ENCODE assay signal across 8 mouse cellular contexts in the genomic region with DNA sequence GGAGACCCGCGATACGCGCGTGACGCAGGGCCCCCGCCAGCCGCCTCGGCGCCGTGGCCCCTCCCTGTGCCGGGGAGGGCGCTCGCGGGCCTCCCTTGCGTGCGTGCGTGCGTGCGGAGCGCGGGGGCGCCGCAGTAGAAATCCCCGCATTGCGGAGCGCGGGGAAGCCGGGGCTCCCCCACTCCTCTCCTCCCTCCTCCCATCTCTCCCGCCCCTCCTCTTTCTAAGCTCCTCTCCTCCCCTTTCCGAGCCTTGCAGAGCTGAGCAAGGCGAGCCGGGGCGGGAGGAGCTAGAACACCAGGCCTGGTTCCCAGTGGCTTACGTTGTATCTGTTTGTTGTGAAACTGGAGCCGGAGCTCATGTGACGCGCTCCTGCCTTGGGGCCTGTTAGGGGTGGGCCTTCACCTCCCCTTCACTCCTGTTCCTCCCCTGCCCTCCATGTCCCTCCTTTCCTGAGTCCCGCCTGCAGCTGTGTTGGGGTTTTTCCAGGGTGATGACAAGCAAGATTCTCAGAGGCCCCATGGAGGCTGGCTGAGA. TPM values are rescaled to one million over a fixed set of nuclear protein-coding genes. Genes with fewer than 3 reads are reported as not detected.
A peak's percentile ranks its signal among the peaks of the same experiment; 100 is the strongest.
DNase-seq lines count a peak whose midpoint lies in the region; ATAC-seq and TF ChIP-seq lines count a peak whose summit lies in the region.

No protein-coding gene starts in this region.

- H3K27ac ChIP-seq in ES-E14 (ENCODE audit: insufficient read depth, low read depth, low read length, poor library complexity, severe bottlenecking) = peak overlapping the region; percentile 97
- H3K27ac ChIP-seq in forebrain, embryonic 16.5 days (ENCODE audit: low read length) = peak overlapping the region; percentile 99
- H3K27ac ChIP-seq in layer of hippocampus, adult 2 months = peak overlapping the region; percentile 97
- H3K27ac ChIP-seq in neural tube, embryonic 15.5 days (replicated peaks) = peak overlapping the region; percentile 99

- in situ Hi-C loops in ES-E14 (cut with MboI; ENCODE audit: low sequenced_read_pairs in 2 of 2, unreplicated experiment in 2 of 2) = no loop called here

- H3K4me1 ChIP-seq in ES-E14 (ENCODE audit: control insufficient read depth in 2 of 2, insufficient read depth in 2 of 2, low read length in 2 of 2, poor library complexity in 1 of 2) = peaks cover 3 to 23% of the 10 kb centered on the region in 2 experiments
- peaks cover 24% of the 10 kb centered on the region for H3K4me1 ChIP-seq in forebrain, embryonic 16.5 days (replicated peaks; ENCODE audit: control insufficient read depth, insufficient read depth, low read length)
- peaks cover 38% of the 10 kb centered on the region for H3K4me1 ChIP-seq in lung, adult 2 months (ENCODE audit: control insufficient read depth, insufficient read depth, low read length)
- H3K4me1 ChIP-seq in neural tube, embryonic 15.5 days = peaks cover 32% of the 10 kb centered on the region

- 0% methylated on average over 38 of the region's 39 CpGs for WGBS in forebrain, embryonic 16.5 days
- WGBS in lung, adult 2 months = under 1% methylated on average over 39 of the region's 39 CpGs
- whole genome bisulfite sequencing in neural tube, embryonic 15.5 days = under 1% methylated on average over 36 of the region's 39 CpGs

- peak overlapping the region; percentile 90 to 92 for H3K4me3 ChIP-seq in ES-E14 (ENCODE audit: insufficient read depth in 1 of 2, low read depth in 1 of 2, low read length in 2 of 2, poor library complexity in 1 of 2, severe bottlenecking in 1 of 2)
- peak overlapping the region; percentile 96 for H3K4me3 ChIP-seq in forebrain, embryonic 16.5 days (replicated peaks; ENCODE audit: low read length)
- peak overlapping the region; percentile 66 for H3K4me3 ChIP-seq in layer of hippocampus, adult 2 months
- H3K4me3 ChIP-seq in lung, adult 2 months (replicated peaks; ENCODE audit: extremely low read depth, low read depth, low read length) = peak overlapping the region; percentile 92
- peak overlapping the region; percentile 95 for H3K4me3 ChIP-seq in neural tube, embryonic 15.5 days (replicated peaks)

- no peaks in the 10 kb centered on the region for H3K27me3 ChIP-seq in forebrain, embryonic 16.5 days (replicated peaks; ENCODE audit: control insufficient read depth, insufficient read depth, low read length)
- H3K27me3 ChIP-seq in neural tube, embryonic 15.5 days (replicated peaks) = no peaks in the 10 kb centered on the region

- peak; percentile 16; the same call in 1 of the 2 replicates for ATAC-seq in cerebellum, adult (ENCODE audit: insufficient number of reproducible peaks, low FRiP score, low TSS enrichment)
- peak; percentile 75 for ATAC-seq in forebrain, embryonic 16.5 days
- peak; percentile 74 for ATAC-seq in neural tube, embryonic 15.5 days (ENCODE audit: low FRiP score)

- intact Hi-C loops in heart, postnatal 36 days (cut with DNase I) = loop anchor here (1.0 to 2.0 kb wide), 3 partner anchors 12 to 26 kb away; no protein-coding TSS in a partner anchor

- TF ChIP-seq POLR2A in lung, adult 2 months (IDR thresholded peaks at IDR 0.05; ENCODE audit: borderline replicate concordance, extremely low read depth, low read depth, low read length) = peak; percentile 11; the same call in 1 of the 2 replicates

- peaks cover 35% of the 10 kb centered on the region for H3K36me3 ChIP-seq in ES-E14 (ENCODE audit: control insufficient read depth, insufficient read depth, low read length, poor library complexity, severe bottlenecking)
- H3K36me3 ChIP-seq in forebrain, embryonic 16.5 days (ENCODE audit: control insufficient read depth, insufficient read depth) = peaks cover 18% of the 10 kb centered on the region; the same call in 1 of the 2 replicates
- peaks cover 25% of the 10 kb centered on the region for H3K36me3 ChIP-seq in neural tube, embryonic 15.5 days

- no peaks in the 10 kb centered on the region for H3K9me3 ChIP-seq in ES-E14 (ENCODE audit: control insufficient read depth, insufficient read depth, low read depth, low read length)
- H3K9me3 ChIP-seq in forebrain, embryonic 16.5 days (ENCODE audit: control insufficient read depth, low read length) = no peaks in the 10 kb centered on the region
- no peaks in the 10 kb centered on the region for H3K9me3 ChIP-seq in neural tube, embryonic 15.5 days (replicated peaks)

- peak; percentile 87 for DNase-seq in ES-E14 (ENCODE audit: low read depth, low spot score)
- DNase-seq in heart, postnatal 36 days = peak; percentile 86 to 87
- DNase-seq in layer of hippocampus, adult 2 months (ENCODE audit: low spot score in 2 of 2) = peak; percentile 86 to 93
- peak; percentile 88 for DNase-seq in lung, adult 2 months
- peak; percentile 89 for DNase-seq in testis, postnatal 14 days (ENCODE audit: low spot score)

- H3K9ac ChIP-seq in ES-E14 (ENCODE audit: insufficient read depth, low read depth, low read length, poor library complexity, severe bottlenecking) = peak overlapping the region; percentile 94
- H3K9ac ChIP-seq in forebrain, embryonic 16.5 days (replicated peaks; ENCODE audit: low read depth, low read length) = peak overlapping the region; percentile 96
- peak overlapping the region; percentile 87 for H3K9ac ChIP-seq in neural tube, embryonic 15.5 days (replicated peaks)

- peak; percentile 33 for TF ChIP-seq CTCF in layer of hippocampus, adult 2 months (conservative IDR thresholded peaks at IDR 0.05)
- no peak for TF ChIP-seq CTCF in lung, adult 2 months (IDR thresholded peaks at IDR 0.05; ENCODE audit: insufficient read depth, low read length)

- peak overlapping the region; percentile 85 for H3K4me2 ChIP-seq in forebrain, embryonic 16.5 days (ENCODE audit: low read length)
- H3K4me2 ChIP-seq in neural tube, embryonic 15.5 days = peak overlapping the region; percentile 92

TF ChIP-seq in ES-E14, 5 proteins besides CTCF, POLR2A, EP300 and RAD21:
- TF ChIP-seq HCFC1 (IDR thresholded peaks at IDR 0.05; ENCODE audit: borderline replicate concordance, insufficient read depth, low read length) (peak; percentile 35; the same call in 1 of the 2 replicates), CHD2 (IDR thresholded peaks at IDR 0.05; ENCODE audit: low read depth, low read length) (no peak), ZNF384 (IDR thresholded peaks at IDR 0.05; ENCODE audit: low read depth, low read length) (no peak), ZC3H11A (IDR thresholded peaks at IDR 0.05; ENCODE audit: borderline replicate concordance, low read depth, low read length) (peak; percentile 56), MAFK (IDR thresholded peaks at IDR 0.05; ENCODE audit: insufficient read depth, low read depth, low read length) (no peak)

RNA-seq across cellular contexts. Expression of a gene that starts 1.8 kb away (rescaled TPM):
- 159 and 169 TPM in 2 replicates for total RNA-seq in ES-E14 (2012; rRNA removed)
- polyA plus RNA-seq in forebrain, embryonic 16.5 days (2015; fragmentation: Nextera tagmentation; extraction: Ambion mirVana) = 58.2 and 70.7 TPM in 2 replicates
- total RNA-seq in heart, postnatal 36 days (2021) = 100 to 1,000 TPM; 120 to 134 TPM
- 10 to 100 TPM; 29.9 to 37.9 TPM for total RNA-seq in layer of hippocampus, adult 2 months (2021)
- polyA plus RNA-seq in lung, adult 2 months (2012; rRNA removed) = 55.0 and 97.1 TPM in 2 replicates
- 66.8 and 78.7 TPM in 2 replicates for polyA plus RNA-seq in neural tube, embryonic 15.5 days (2015; fragmentation: Nextera tagmentation; extraction: Ambion mirVana)

RNA-seq across cellular contexts. Expression of a gene that starts 44.3 kb away (rescaled TPM):
- 324 and 328 TPM in 2 replicates for total RNA-seq in ES-E14 (2012; rRNA removed)
- polyA plus RNA-seq in forebrain, embryonic 16.5 days (2015; fragmentation: Nextera tagmentation; extraction: Ambion mirVana) = 57.3 and 60.4 TPM in 2 replicates
- total RNA-seq in heart, postnatal 36 days (2021) = 10 to 100 TPM; 16.5 to 27.9 TPM
- 10 to 100 TPM; 21.4 to 26.5 TPM for total RNA-seq in layer of hippocampus, adult 2 months (2021)
- polyA plus RNA-seq in lung, adult 2 months (2012; rRNA removed) = 34.1 and 37.5 TPM in 2 replicates
- 63.8 and 71.3 TPM in 2 replicates for polyA plus RNA-seq in neural tube, embryonic 15.5 days (2015; fragmentation: Nextera tagmentation; extraction: Ambion mirVana)

RNA-seq across cellular contexts. Expression of a gene that starts 44.6 kb away (rescaled TPM):
- 17.0 and 17.8 TPM in 2 replicates for total RNA-seq in ES-E14 (2012; rRNA removed)
- polyA plus RNA-seq in forebrain, embryonic 16.5 days (2015; fragmentation: Nextera tagmentation; extraction: Ambion mirVana) = 6.6 and 8.8 TPM in 2 replicates
- total RNA-seq in heart, postnatal 36 days (2021) = 10 to 100 TPM in 1 of 2 experiments, 1 to 10 TPM in 1; 8.9 to 10.1 TPM
- total RNA-seq in layer of hippocampus, adult 2 months (2021) = 10 to 100 TPM; 10.1 to 13.3 TPM
- polyA plus RNA-seq in lung, adult 2 months (2012; rRNA removed) = 16.4 and 16.7 TPM in 2 replicates
- polyA plus RNA-seq in neural tube, embryonic 15.5 days (2015; fragmentation: Nextera tagmentation; extraction: Ambion mirVana) = 8.3 and 9.4 TPM in 2 replicates

Comparison
In these comparisons a context has a peak if more than half of its experiments do, and no peak if none do; other contexts are left out.
1. Peak in every context shown above with its lines: DNase-seq, ATAC-seq, H3K4me3 ChIP-seq and H3K27ac ChIP-seq.
2. ATAC-seq: peak in every context shown above with its lines; median percentile 75 in forebrain, embryonic 16.5 days; 74 in neural tube, embryonic 15.5 days; 16 in cerebellum, adult.
3. RNA of a gene that starts 44.3 kb away (total RNA-seq): 324 to 328 TPM in ES-E14; 16.5 to 27.9 TPM in heart, postnatal 36 days and 21.4 to 26.5 TPM in layer of hippocampus, adult 2 months; every median in the first group is over 10 times any median in the second.